In the genomic region with DNA sequence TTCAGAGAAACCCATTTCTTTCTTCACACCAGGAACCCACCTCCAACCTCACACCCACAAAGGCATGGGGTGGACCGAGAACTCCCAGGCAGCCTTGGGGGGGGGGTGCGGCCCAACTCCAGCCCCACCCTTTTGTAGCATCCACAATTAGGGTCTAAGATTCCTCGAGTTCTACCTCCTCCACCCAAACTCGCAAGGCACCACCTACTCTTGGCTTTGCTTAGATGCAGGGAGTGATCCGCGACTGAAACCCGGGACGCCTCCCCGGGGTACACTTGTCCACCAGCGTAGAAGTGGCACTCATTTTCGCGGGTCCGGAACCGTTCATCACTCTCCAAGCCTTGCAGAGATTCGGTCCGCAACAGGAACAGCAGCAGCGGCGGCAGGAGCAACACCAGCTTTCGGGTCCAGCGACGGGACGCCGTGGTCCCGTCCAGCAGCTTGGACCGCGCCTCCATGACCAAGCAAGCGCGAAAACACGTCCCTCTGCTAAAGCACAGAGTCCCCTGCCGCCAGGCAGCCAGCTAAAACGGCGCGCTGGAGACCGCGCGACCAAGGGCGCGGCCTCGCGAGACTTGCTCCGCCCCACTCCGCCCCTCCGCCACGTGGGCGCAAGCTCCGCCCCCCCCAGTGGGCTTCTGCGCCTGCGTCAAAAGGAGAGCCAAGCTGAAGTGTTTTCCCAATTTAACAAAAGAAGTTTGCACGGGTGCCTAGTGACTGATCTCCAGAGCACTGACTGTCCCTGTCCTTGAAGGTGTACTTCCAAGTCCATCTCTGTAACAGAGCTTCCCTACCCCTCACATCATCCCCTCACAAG, we compare ENCODE assay signal across 8 mouse cellular contexts. TPM values are rescaled to one million over a fixed set of nuclear protein-coding genes. Genes with fewer than 3 reads are reported as not detected.
DNase-seq lines count a peak whose midpoint lies in the region; ATAC-seq and TF ChIP-seq lines count a peak whose summit lies in the region.

No protein-coding gene starts in this region.

- peak overlapping the region; percentile 72 for H3K9ac ChIP-seq in forebrain, embryonic 14.5 days (ENCODE audit: low read length)
- peak overlapping the region; percentile 58 for H3K9ac ChIP-seq in lung, embryonic 15.5 days

- WGBS in forebrain, embryonic 14.5 days: 23% methylated on average over 44 of the region's 49 CpGs
- WGBS in lung, embryonic 15.5 days: 9% methylated on average over 48 of the region's 49 CpGs

- no peaks in the 10 kb centered on the region for H3K36me3 ChIP-seq in forebrain, embryonic 14.5 days (ENCODE audit: control insufficient read depth, insufficient read depth, low read length)
- no peaks in the 10 kb centered on the region for H3K36me3 ChIP-seq in lung, embryonic 15.5 days

- H3K4me1 ChIP-seq in forebrain, embryonic 14.5 days (ENCODE audit: control insufficient read depth, insufficient read depth, low read length): no peaks in the 10 kb centered on the region
- no peaks in the 10 kb centered on the region for H3K4me1 ChIP-seq in lung, embryonic 15.5 days

- no peak for TF ChIP-seq CTCF in layer of hippocampus, adult 2 months (conservative IDR thresholded peaks at IDR 0.05)

- peak; percentile 86 for DNase-seq in ES-CJ7 (ENCODE audit: low read depth, low spot score)
- DNase-seq in forebrain, embryonic 14.5 days (ENCODE audit: low spot score): peak; percentile 87
- DNase-seq in heart, postnatal 25 days (ENCODE audit: low spot score): peak; percentile 59
- DNase-seq in layer of hippocampus, adult 2 months (ENCODE audit: low spot score in 2 of 2): peak; percentile 58 to 75
- DNase-seq in ovary, adult 18-20 months (ENCODE audit: low spot score): peak; percentile 59
- peak; percentile 77 for DNase-seq in thymus, postnatal 0 days (ENCODE audit: low spot score)

- ATAC-seq in cerebellum, adult (ENCODE audit: insufficient number of reproducible peaks, low FRiP score, low TSS enrichment): peak; percentile 96
- peak; percentile 98 for ATAC-seq in forebrain, embryonic 14.5 days
- ATAC-seq in lung, embryonic 15.5 days (ENCODE audit: borderline replicate concordance, extremely low read depth, low FRiP score, low TSS enrichment): peak; percentile 98

- H3K9me3 ChIP-seq in forebrain, embryonic 14.5 days (replicated peaks; ENCODE audit: control insufficient read depth, low read length): no peaks in the 10 kb centered on the region
- H3K9me3 ChIP-seq in lung, embryonic 15.5 days: no peaks in the 10 kb centered on the region

- intact Hi-C loops in heart, postnatal 25 days (cut with DNase I): no loop called here

- H3K4me2 ChIP-seq in forebrain, embryonic 14.5 days (ENCODE audit: low read length): peak overlapping the region; percentile 52
- peak overlapping the region; percentile 47 for H3K4me2 ChIP-seq in lung, embryonic 15.5 days

- peak overlapping the region; percentile 46 for H3K4me3 ChIP-seq in forebrain, embryonic 14.5 days (ENCODE audit: low read depth, low read length)
- peak overlapping the region; percentile 68 for H3K4me3 ChIP-seq in layer of hippocampus, adult 2 months
- H3K4me3 ChIP-seq in lung, embryonic 15.5 days: peak overlapping the region; percentile 59

- H3K27me3 ChIP-seq in forebrain, embryonic 14.5 days (replicated peaks; ENCODE audit: control insufficient read depth, insufficient read depth, low read length): no peaks in the 10 kb centered on the region
- H3K27me3 ChIP-seq in lung, embryonic 15.5 days: no peaks in the 10 kb centered on the region

- peak overlapping the region; percentile 52; the same call in 1 of the 2 replicates for H3K27ac ChIP-seq in forebrain, embryonic 14.5 days (ENCODE audit: low read depth, low read length)
- H3K27ac ChIP-seq in layer of hippocampus, adult 2 months: peak overlapping the region; percentile 67; the same call in 1 of the 2 replicates
- peak overlapping the region; percentile 92 for H3K27ac ChIP-seq in lung, embryonic 15.5 days

RNA-seq across cellular contexts. Expression of gene Prdx4, which starts 2.4 kb away (rescaled TPM):
- polyA plus RNA-seq in forebrain, embryonic 14.5 days (2014; fragmentation: Nextera tagmentation; extraction: Ambion mirVana): 124 and 148 TPM in 2 replicates
- 10 to 100 TPM; 26.6 to 28.6 TPM for total RNA-seq in heart, postnatal 25 days (2021)
- total RNA-seq in layer of hippocampus, adult 2 months (2021): 10 to 100 TPM; 15.2 to 20.7 TPM
- 373 and 388 TPM in 2 replicates for polyA plus RNA-seq in lung, embryonic 15.5 days (2015; fragmentation: Nextera tagmentation; extraction: Ambion mirVana)
- polyA plus RNA-seq in thymus, postnatal 0 days (2015; fragmentation: Nextera tagmentation; extraction: Ambion mirVana): 83.4 and 93.1 TPM in 2 replicates

Comparison
In these comparisons a context has a peak if more than half of its experiments do, and no peak if none do; other contexts are left out.
1. Peak in every context shown above with its lines: DNase-seq, ATAC-seq, H3K4me3 ChIP-seq and H3K27ac ChIP-seq.